Mouse (Mus musculus): ENCODE measurements at regions not wholly inside any gene's neighbourhood (a gene's known extent, or its start where the extent isn't known, plus 50 kb on each side); places are given as distances from the start of the nearest gene placed in this dataset.

- no peak for TF ChIP-seq E2F4 (IDR thresholded peaks at IDR 0.05; ENCODE audit: insufficient read depth)
- no peak for TF ChIP-seq USF1 (IDR thresholded peaks at IDR 0.05; ENCODE audit: low read depth)
- no peak for TF ChIP-seq TCF12 (IDR thresholded peaks at IDR 0.05; ENCODE audit: insufficient read depth, poor library complexity, severe bottlenecking)
Observed at GRCm38 (mm10) chr9:47119253-47119652, 120.7 kb downstream of the Gm4791 start.

All from myocyte (in vitro differentiated cells).